Mouse (Mus musculus) intestine, postnatal 0 days (tissue): ENCODE measurements at regions not wholly inside any gene's neighbourhood (a gene's known extent, or its start where the extent isn't known, plus 50 kb on each side); places are given as distances from the start of the nearest gene placed in this dataset.

Experiments
- ATAC-seq: fragments of 200-750 bp; cut with Nextera tagmentation; 2 replicates; pipeline ENCODE4 v1.8.0; 2017; ENCODE audit warnings: mild to moderate bottlenecking, moderate TSS enrichment, moderate library complexity
- H3K27ac ChIP-seq: fragments of 300-500 bp; sonication (generic); 2 replicates; pipeline ENCODE4 v1.5.1; 2014; ENCODE audit warnings: mild to moderate bottlenecking, low read depth, low read length, moderate library complexity
- H3K27me3 ChIP-seq: fragments of 300-500 bp; sonication (generic); replicated peaks from 2 replicates; pipeline ENCODE4 v1.6.1; 2014; ENCODE audit warnings: low read length, mixed read lengths; ENCODE audit not compliant: control insufficient read depth, insufficient read depth
- H3K36me3 ChIP-seq: fragments of 300-500 bp; sonication (generic); 2 replicates; pipeline ENCODE4 v1.6.1; 2014; ENCODE audit warnings: mild to moderate bottlenecking, moderate library complexity; ENCODE audit not compliant: control insufficient read depth, insufficient read depth
- H3K4me1 ChIP-seq: fragments of 300-500 bp; sonication (generic); replicated peaks from 2 replicates; pipeline ENCODE4 v1.6.1; 2014; ENCODE audit warnings: antibody characterized with exemption, low read length, mixed read lengths; ENCODE audit not compliant: control insufficient read depth, insufficient read depth
- H3K4me2 ChIP-seq: fragments of 300-500 bp; sonication (generic); replicated peaks from 2 replicates; pipeline ENCODE4 v1.6.1; 2014; ENCODE audit warnings: low read depth, mild to moderate bottlenecking, moderate library complexity
- H3K4me3 ChIP-seq: fragments of 300-500 bp; sonication (generic); 2 replicates; pipeline ENCODE4 v1.5.1; 2014; ENCODE audit warnings: low read depth, low read length
- H3K9ac ChIP-seq: fragments of 300-500 bp; sonication (generic); 2 replicates; pipeline ENCODE4 v1.6.1; 2014; ENCODE audit warnings: mild to moderate bottlenecking, low read depth, low read length
- H3K9me3 ChIP-seq: fragments of 300-500 bp; sonication (generic); 2 replicates; pipeline ENCODE4 v1.6.1; 2016; ENCODE audit warnings: mixed run types; ENCODE audit not compliant: control insufficient read depth
- CTCF ChIP-seq: sonication (generic); IDR thresholded peaks from 2 replicates; pipeline ENCODE4 v1.5.1; 2016; ENCODE audit warnings: low read depth, mild to moderate bottlenecking, control low read depth, antibody characterized with exemption, moderate library complexity
- WGBS: fragments of 180-500 bp; shearing (Covaris S2); extraction: QIAGEN DNeasy Blood & Tissue Kit; methylation state at CpG from one replicate; pipeline ENCODE4 v1.1.7; 2014; 5-methylcytosine and 5-hydroxymethylcytosine counted together

DNA sequence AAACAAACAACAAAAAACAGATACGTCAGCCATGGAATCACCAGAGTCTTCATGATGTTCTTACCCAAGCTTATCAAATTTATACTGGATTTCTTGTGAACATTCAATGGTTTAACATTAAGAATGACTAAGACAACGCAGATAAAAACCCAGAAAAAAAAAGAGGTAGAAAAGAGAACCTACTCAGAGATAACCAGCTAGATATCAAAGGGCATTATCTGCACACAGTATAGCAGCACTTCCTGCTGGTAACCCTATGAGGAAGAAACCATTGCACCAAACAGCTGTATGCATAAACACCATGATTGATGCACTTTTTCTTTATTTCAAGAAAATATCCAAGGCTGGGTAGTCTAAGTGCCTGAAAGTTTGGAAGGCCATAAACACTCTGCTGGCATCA is 1114.7 kb downstream of the Defb40 start:
- Histone ChIP-seq H3K27me3 (no peaks in the 10 kb centered on the region), H3K36me3 (no peaks in the 10 kb centered on the region), H3K9me3 (no peaks in the 10 kb centered on the region), H3K4me2 (no peak overlapping the region), H3K4me1 (no peaks in the 10 kb centered on the region), H3K9ac (no peak overlapping the region), H3K27ac (no peak overlapping the region), H3K4me3 (no peak overlapping the region)
- WGBS = 77% methylated on average over 2 of the region's 2 CpGs
- no peak for ATAC-seq
- TF ChIP-seq CTCF = no peak
